Mouse (Mus musculus): Measurements from ENCODE around the gene Trim56.

Gene Trim56

GRCm38 (mm10) chr5:137109941-137110593, 5.9 kb downstream of the Trim56 start:
- no peak for DNase-seq (ENCODE audit: low read depth in 2 of 2, low spot score in 2 of 2)

GRCm38 (mm10) chr5:137108111-137108510, 7.9 kb downstream of the Trim56 start:
- no peak for DNase-seq (ENCODE audit: low read depth in 2 of 2, low spot score in 2 of 2)

GRCm38 (mm10) chr5:137107670-137108069, 8.3 kb downstream of the Trim56 start:
- DNase-seq (ENCODE audit: low read depth in 2 of 2, low spot score in 2 of 2) = no peak

GRCm38 (mm10) chr5:137107024-137107423, 9.0 kb downstream of the Trim56 start:
- DNase-seq (ENCODE audit: low read depth in 2 of 2, low spot score in 2 of 2) = peak; percentile 61 to 73

- no peak for DNase-seq (ENCODE audit: low read depth in 2 of 2, low spot score in 2 of 2)
Observed at GRCm38 (mm10) chr5:137106434-137106833, 9.6 kb downstream of the Trim56 start.

- no peak for DNase-seq (ENCODE audit: low read depth in 2 of 2, low spot score in 2 of 2)
Observed at GRCm38 (mm10) chr5:137103969-137104368, 12.0 kb downstream of the Trim56 start.

GRCm38 (mm10) chr5:137102575-137103522, 13.2 kb downstream of the Trim56 start:
- peak in 1 of 2 experiments; percentile 52 for DNase-seq (ENCODE audit: low read depth in 2 of 2, low spot score in 2 of 2)

GRCm38 (mm10) chr5:137102078-137102477, 13.9 kb downstream of the Trim56 start:
- DNase-seq (ENCODE audit: low read depth in 2 of 2, low spot score in 2 of 2) = no peak

- DNase-seq (ENCODE audit: low read depth in 2 of 2, low spot score in 2 of 2) = no peak
Observed at GRCm38 (mm10) chr5:137100660-137101059, 15.3 kb downstream of the Trim56 start.

GRCm38 (mm10) chr5:137098418-137098817, 17.6 kb downstream of the Trim56 start:
- DNase-seq (ENCODE audit: low read depth in 2 of 2, low spot score in 2 of 2) = no peak

- no peak for DNase-seq (ENCODE audit: low read depth in 2 of 2, low spot score in 2 of 2)
Observed at GRCm38 (mm10) chr5:137096037-137096436, 20.0 kb downstream of the Trim56 start.

GRCm38 (mm10) chr5:137095135-137095534, 20.9 kb downstream of the Trim56 start:
- DNase-seq (ENCODE audit: low read depth in 2 of 2, low spot score in 2 of 2) = no peak

- no peak for DNase-seq (ENCODE audit: low read depth in 2 of 2, low spot score in 2 of 2)
Observed at GRCm38 (mm10) chr5:137093720-137094119, 22.3 kb downstream of the Trim56 start.

GRCm38 (mm10) chr5:137091560-137091959, 24.4 kb downstream of the Trim56 start:
- no peak for DNase-seq (ENCODE audit: low read depth in 2 of 2, low spot score in 2 of 2)

- no peak for DNase-seq (ENCODE audit: low read depth in 2 of 2, low spot score in 2 of 2)
Observed at GRCm38 (mm10) chr5:137090870-137091269, 25.1 kb downstream of the Trim56 start.

GRCm38 (mm10) chr5:137087410-137087809, 28.6 kb downstream of the Trim56 start:
- no peak for DNase-seq (ENCODE audit: low read depth in 2 of 2, low spot score in 2 of 2)

- DNase-seq (ENCODE audit: low read depth in 2 of 2, low spot score in 2 of 2) = no peak
Observed at GRCm38 (mm10) chr5:137085731-137086130, 30.3 kb downstream of the Trim56 start.

- no peak for DNase-seq (ENCODE audit: low read depth in 2 of 2, low spot score in 2 of 2)
Observed at GRCm38 (mm10) chr5:137085021-137085420, 31.0 kb downstream of the Trim56 start.

- DNase-seq (ENCODE audit: low read depth in 2 of 2, low spot score in 2 of 2) = no peak
Observed at GRCm38 (mm10) chr5:137083051-137083450, 33.0 kb downstream of the Trim56 start.

GRCm38 (mm10) chr5:137079849-137080248, 36.2 kb downstream of the Trim56 start:
- DNase-seq (ENCODE audit: low read depth in 2 of 2, low spot score in 2 of 2) = no peak

GRCm38 (mm10) chr5:137078616-137079015, 37.4 kb downstream of the Trim56 start:
- no peak for DNase-seq (ENCODE audit: low read depth in 2 of 2, low spot score in 2 of 2)

- DNase-seq (ENCODE audit: low read depth in 2 of 2, low spot score in 2 of 2) = no peak
Observed at GRCm38 (mm10) chr5:137078041-137078440, 38.0 kb downstream of the Trim56 start.
